Mouse (Mus musculus) urinary bladder, postnatal 0 days (tissue): ENCODE measurements around the gene Gm3424. TPM values are rescaled to one million over a fixed set of nuclear protein-coding genes. Genes with fewer than 3 reads are reported as not detected.

Experiments used
- polyA plus RNA-seq: library from polyadenylated mRNA; unstranded; fragments of >200 nt; fragmentation: Nextera tagmentation; extraction: Ambion mirVana; gene quantifications from 2 replicates; pipeline ENCODE4 v1.2.1, GENCODE M21; 2015

The Gm3424 gene
- polyA plus RNA-seq = not detected in 2 replicates

DNA sequence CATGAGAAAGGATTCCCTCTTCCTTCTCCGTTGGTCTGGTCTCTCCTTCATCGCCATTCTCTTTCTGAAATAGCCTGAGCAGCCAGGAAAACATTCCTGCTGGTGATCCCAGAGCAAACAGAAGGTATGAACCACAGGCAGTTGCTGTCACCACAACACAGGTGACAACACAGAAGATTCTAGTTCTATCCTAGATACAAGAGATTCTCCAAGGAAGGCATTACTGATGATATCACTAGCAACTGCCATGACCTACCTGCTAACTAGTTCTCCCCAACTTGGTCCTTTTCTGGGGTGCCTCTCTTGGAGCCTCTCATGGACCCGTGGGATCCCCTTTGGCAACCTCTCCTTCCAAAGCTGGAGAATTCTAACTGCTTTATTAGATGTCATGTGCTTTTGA is at the start of gene Gm3424:
TSS of gene Gm3424 (minus strand) at position 101 of the 400 bp plus-strand sequence.

DNA sequence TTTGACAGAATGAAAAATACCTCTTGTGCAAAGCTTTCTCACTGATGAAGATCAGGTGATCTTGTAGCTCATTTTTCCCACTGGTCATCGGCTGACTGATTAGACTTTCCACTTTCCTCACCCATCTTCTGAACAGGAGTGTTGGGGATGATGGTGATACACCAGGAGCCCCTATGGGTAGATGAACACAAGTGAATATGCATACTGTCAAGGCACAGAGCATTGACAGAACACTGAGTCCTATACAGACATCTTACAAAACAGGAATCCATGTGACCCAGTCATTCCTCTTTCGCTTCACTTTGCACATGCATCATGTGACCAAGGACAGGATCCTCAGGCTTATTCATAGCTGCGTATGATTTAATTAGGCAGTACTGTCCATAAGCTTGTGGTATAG is 22.2 kb downstream of the Gm3424 start, which contains the start of gene Gm3383:
TSS of gene Gm3383 (minus strand) at position 101 of the 400 bp plus-strand sequence.

Other genes with a start within 250 kb of the Gm3424 start
- gene Gm8265, start 197.3 kb downstream of the Gm3424 start, polyA plus RNA-seq = not detected in 2 replicates
- not detected in 2 replicates for gene Gm9603, start 142.9 kb downstream of the Gm3424 start, polyA plus RNA-seq
- gene Gm3373, start 88.8 kb downstream of the Gm3424 start, polyA plus RNA-seq = 0.58 and 0.66 TPM in 2 replicates
- gene Gm3383, start 22.3 kb downstream of the Gm3424 start, polyA plus RNA-seq = 0.30 and 0.71 TPM in 2 replicates
- 0.18 TPM in 2 replicates for gene Gm8237, start 50.1 kb upstream of the Gm3424 start, polyA plus RNA-seq
- gene Gm3248, start 131.4 kb upstream of the Gm3424 start, polyA plus RNA-seq = 3.8 and 4.4 TPM in 2 replicates
- not detected in 2 replicates for gene Gm3453, start 148.8 kb upstream of the Gm3424 start, polyA plus RNA-seq
- gene Gm6337, start 227.9 kb upstream of the Gm3424 start, polyA plus RNA-seq = not detected in 2 replicates